Mouse (Mus musculus): ENCODE measurements around the gene Cyp2d22.

DNA sequence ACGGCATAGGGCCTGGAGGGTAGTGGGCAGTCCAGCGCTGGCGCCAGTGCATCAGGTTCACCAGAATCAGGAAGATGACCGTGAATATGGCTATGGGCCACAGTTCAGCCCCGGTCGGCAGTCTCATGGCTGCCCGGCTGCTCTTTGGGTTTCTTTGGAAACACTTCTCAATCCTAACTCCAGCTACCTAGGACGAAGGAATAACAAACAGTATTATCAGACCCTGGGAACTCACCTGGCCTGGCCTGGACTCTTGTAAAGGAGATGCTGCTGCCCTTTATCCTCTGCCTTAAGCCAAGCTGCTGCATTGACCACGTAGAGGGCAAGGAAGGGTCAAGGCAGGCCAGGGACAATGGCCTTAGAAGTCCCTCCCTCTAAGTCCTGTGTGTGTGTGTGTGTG lies 4.2 kb downstream of the Cyp2d22 start:
- no peak for TF ChIP-seq CTCF (IDR thresholded peaks at IDR 0.05; ENCODE audit: low read depth, low read length)
- TF ChIP-seq POLR2A (IDR thresholded peaks at IDR 0.05; ENCODE audit: borderline replicate concordance, low read depth, low read length), result no peak
